Comparison of ENCODE assay signal across 18 mouse cellular contexts in the genomic region with DNA sequence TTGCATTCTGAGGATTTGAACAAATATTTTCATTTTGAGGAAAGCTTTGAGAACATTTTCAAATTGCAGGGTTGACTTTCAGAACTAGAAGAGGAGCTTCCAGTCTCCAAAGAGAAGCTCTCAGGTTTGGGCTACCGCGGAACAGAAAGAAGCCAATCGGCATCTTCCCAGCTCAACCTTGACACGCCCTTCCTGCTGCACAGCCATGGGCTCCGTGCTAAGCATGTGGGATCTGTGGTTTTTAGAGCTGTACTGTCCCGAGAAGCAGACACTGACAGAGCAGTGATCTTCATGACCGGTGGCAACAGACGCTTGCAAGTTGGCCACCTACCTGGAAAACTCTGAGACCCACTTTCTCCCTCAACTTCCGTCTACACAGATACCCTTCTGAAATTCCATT.
DNase-seq lines count a peak whose midpoint lies in the region; ATAC-seq lines count a peak whose summit lies in the region.
"Had no signal": no experiment of that assay in that cellular context is flagged by ENCODE, and none has a peak within 500 bp of the region (broad histone marks: within the 10 kb centered on the region; RNA-seq: fewer than 3 reads in every experiment).

No protein-coding gene starts in this region.

- no peaks in the 10 kb centered on the region for H3K27me3 ChIP-seq in embryonic facial prominence, embryonic 15.5 days
- no peaks in the 10 kb centered on the region for H3K27me3 ChIP-seq in embryonic facial prominence, embryonic 10.5 days (replicated peaks; ENCODE audit: low read depth, poor library complexity, severe bottlenecking)
- H3K27me3 ChIP-seq in midbrain, embryonic 13.5 days: no peaks in the 10 kb centered on the region
- H3K27me3 ChIP-seq: forebrain, embryonic 15.5 days; heart, embryonic 13.5 days; hindbrain, embryonic 12.5 days; Patski had no signal

- no peak overlapping the region for H3K9ac ChIP-seq in embryonic facial prominence, embryonic 15.5 days
- no peak overlapping the region for H3K9ac ChIP-seq in midbrain, embryonic 13.5 days (replicated peaks)
- H3K9ac ChIP-seq: forebrain, embryonic 15.5 days; heart, embryonic 13.5 days; hindbrain, embryonic 12.5 days had no signal

- H3K36me3 ChIP-seq in embryonic facial prominence, embryonic 15.5 days: no peaks in the 10 kb centered on the region
- H3K36me3 ChIP-seq in embryonic facial prominence, embryonic 10.5 days (replicated peaks): no peaks in the 10 kb centered on the region
- no peaks in the 10 kb centered on the region for H3K36me3 ChIP-seq in midbrain, embryonic 13.5 days
- H3K36me3 ChIP-seq: forebrain, embryonic 15.5 days; heart, embryonic 13.5 days; hindbrain, embryonic 12.5 days had no signal

- no peak overlapping the region for H3K4me3 ChIP-seq in embryonic facial prominence, embryonic 15.5 days (replicated peaks)
- H3K4me3 ChIP-seq in embryonic facial prominence, embryonic 10.5 days: no peak overlapping the region
- no peak overlapping the region for H3K4me3 ChIP-seq in midbrain, embryonic 13.5 days (replicated peaks)
- H3K4me3 ChIP-seq: forebrain, embryonic 15.5 days; heart, embryonic 13.5 days; hindbrain, embryonic 12.5 days had no signal

- H3K27ac ChIP-seq in embryonic facial prominence, embryonic 15.5 days (replicated peaks): no peak overlapping the region
- H3K27ac ChIP-seq in embryonic facial prominence, embryonic 10.5 days (replicated peaks): no peak overlapping the region
- H3K27ac ChIP-seq in midbrain, embryonic 13.5 days: no peak overlapping the region
- H3K27ac ChIP-seq: forebrain, embryonic 15.5 days; heart, embryonic 13.5 days; hindbrain, embryonic 12.5 days had no signal

- H3K9me3 ChIP-seq in embryonic facial prominence, embryonic 15.5 days (replicated peaks): no peaks in the 10 kb centered on the region
- H3K9me3 ChIP-seq in embryonic facial prominence, embryonic 10.5 days: no peaks in the 10 kb centered on the region
- H3K9me3 ChIP-seq in midbrain, embryonic 13.5 days: no peaks in the 10 kb centered on the region
- H3K9me3 ChIP-seq: forebrain, embryonic 15.5 days; heart, embryonic 13.5 days; hindbrain, embryonic 12.5 days had no signal

- no peak overlapping the region for H3K4me2 ChIP-seq in embryonic facial prominence, embryonic 15.5 days (replicated peaks)
- H3K4me2 ChIP-seq in midbrain, embryonic 13.5 days (replicated peaks): no peak overlapping the region
- H3K4me2 ChIP-seq: forebrain, embryonic 15.5 days; heart, embryonic 13.5 days; hindbrain, embryonic 12.5 days had no signal

- 78% methylated on average over 9 of the region's 9 CpGs for WGBS in embryonic facial prominence, embryonic 15.5 days
- 87% methylated on average over 9 of the region's 9 CpGs for WGBS in embryonic facial prominence, embryonic 10.5 days
- WGBS in midbrain, embryonic 13.5 days: 92% methylated on average over 9 of the region's 9 CpGs

- ATAC-seq in embryonic facial prominence, embryonic 15.5 days (ENCODE audit: insufficient number of reproducible peaks, low FRiP score, low TSS enrichment, low read depth): 0 out of 2 replicates have a peak, but pooled peaks have one; percentile 51
- ATAC-seq in megakaryocyte, adult 5-6 weeks (ENCODE audit: poor library complexity, severe bottlenecking): peak; percentile 65
- ATAC-seq in midbrain, embryonic 13.5 days: no peak
- ATAC-seq: forebrain, embryonic 15.5 days; hindbrain, embryonic 16.5 days; Patski had no signal

- H3K4me1 ChIP-seq in embryonic facial prominence, embryonic 15.5 days: no peaks in the 10 kb centered on the region
- H3K4me1 ChIP-seq in embryonic facial prominence, embryonic 10.5 days: no peaks in the 10 kb centered on the region
- no peaks in the 10 kb centered on the region for H3K4me1 ChIP-seq in midbrain, embryonic 13.5 days (replicated peaks)
- H3K4me1 ChIP-seq: forebrain, embryonic 15.5 days had no signal

- no peak for DNase-seq in embryonic facial prominence, embryonic 10.5 days (ENCODE audit: low spot score)
- DNase-seq in R1 (ENCODE audit: low read depth, low spot score): peak; percentile 38
- DNase-seq in urinary bladder, adult 18-20 months (ENCODE audit: low spot score in 2 of 2): no peak
- no peak for DNase-seq in left cerebral cortex, adult 18-20 months (ENCODE audit: low spot score in 2 of 2)
- DNase-seq: adrenal gland, postnatal 14 days; cerebellum, adult 11-12 months; cerebellum, adult 9-10 months; cerebellum, postnatal 25 days; gastrocnemius, postnatal 10 days; heart, postnatal 4 days had no signal
